Mouse (Mus musculus): Measurements from ENCODE around the gene Shisal2a.

The Shisal2a gene

GRCm38 (mm10) chr4:108383183-108383714 lies at the start of gene Shisal2a:
Gene Shisal2a, minus strand, starts transcription at chr4:108383349.
- DNase-seq: peak in 1 of 2 experiments; percentile 42

DNA sequence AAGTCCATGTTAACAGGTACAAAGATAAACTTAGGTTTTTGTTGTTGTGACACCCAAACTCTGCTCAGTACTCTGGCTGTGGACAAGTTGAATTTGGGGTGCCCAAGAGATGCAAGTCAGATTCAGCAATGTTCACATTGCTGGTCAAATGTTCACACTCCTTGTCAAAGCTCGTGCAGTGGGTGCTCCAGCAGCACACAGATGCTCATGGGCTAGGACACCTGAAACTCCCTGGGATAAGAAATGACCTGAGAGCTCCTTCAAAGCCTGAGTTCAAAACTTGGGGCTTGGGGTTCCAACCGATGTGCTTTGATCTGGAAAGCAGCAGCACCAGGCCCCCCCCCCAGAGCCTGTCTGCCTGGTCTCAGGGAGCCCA lies 48.4 kb upstream of the Shisal2a start:
- no peak for DNase-seq

DNA sequence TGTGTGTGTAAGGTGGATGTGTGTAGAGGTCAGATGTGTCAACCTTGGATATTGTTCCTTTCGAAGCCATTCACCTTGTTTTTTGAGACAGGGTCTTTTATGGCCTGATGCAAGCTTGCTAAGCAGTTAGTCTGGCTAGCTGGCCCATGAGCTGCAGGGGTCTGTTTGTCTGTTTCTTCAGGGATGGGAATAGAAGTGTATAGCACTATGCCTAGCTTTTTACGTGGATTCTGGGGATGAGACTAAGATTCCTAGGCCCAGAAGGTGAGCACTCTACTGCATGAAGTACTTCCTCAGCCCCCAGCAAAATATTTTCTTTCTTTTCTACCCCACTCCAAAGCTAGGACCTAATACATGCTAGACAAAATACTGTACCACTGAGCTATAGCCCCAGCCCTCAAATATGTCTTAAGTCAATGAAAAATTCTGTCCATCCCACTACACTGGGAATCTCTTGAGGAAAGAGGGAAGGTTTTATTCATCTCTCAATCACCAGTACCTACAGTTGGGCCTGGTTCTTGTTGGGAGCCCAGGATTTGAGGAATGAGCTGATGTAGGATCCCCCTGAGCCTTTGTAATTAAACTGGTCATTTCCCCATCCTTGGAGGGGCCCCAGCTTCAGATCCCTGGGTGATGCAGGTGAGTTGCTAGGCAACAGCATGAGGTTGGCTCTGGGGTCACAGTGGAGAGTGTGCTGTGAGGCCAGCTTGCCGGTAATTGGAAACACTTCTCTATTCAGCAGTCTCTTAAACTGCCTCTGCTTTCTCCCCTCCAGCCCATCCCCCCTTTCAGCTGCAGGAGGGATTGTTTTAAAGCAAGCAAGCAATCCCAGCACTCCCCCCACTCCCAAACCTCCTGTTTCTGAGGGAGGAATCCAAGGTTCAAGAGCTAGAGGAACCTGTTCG lies 47.8 kb upstream of the Shisal2a start:
- peak in 1 of 2 experiments; percentile 35 for DNase-seq

DNA sequence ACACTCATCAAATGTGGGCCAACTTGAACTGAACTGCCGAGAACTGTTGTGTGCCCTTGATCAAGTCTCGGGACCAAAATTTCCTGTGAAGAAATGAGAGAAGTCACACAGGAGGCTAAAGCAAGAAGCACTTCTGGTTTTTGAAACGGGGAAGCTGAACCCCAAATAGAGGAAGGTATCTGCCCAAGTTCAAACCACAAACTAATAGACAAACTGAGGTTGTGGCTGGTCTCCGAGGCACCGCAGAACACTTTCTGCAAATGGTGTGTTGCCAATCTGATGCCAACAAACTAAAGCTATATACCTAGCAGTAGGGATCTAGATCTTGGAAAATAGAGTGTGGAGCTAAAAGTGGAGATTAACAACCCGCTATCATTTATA lies 45.2 kb upstream of the Shisal2a start:
- no peak for DNase-seq

- no peak for DNase-seq
Observed at GRCm38 (mm10) chr4:108427719-108428340, 44.7 kb upstream of the Shisal2a start.

GRCm38 (mm10) chr4:108424587-108424986 lies 41.4 kb upstream of the Shisal2a start:
- no peak for DNase-seq

DNA sequence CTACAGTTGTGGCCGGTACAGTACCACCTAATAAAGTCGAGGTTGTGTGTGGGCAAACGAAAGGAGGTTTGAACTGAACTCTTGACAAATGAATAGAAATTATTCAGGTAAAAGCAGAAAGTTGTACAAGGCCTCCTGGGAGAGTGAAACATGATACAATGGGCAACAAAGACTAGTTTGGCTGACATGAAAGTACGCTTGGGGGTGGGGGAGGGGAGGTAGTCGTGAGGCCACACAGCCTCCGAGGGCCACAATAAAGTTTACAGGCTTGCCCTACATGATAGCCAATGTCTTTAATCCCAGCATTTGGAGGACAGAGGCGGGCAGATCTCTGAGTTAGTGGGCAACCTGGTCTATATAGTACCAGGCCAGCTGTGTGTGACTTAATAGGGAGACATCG lies 24.5 kb upstream of the Shisal2a start:
- no peak for DNase-seq

DNA sequence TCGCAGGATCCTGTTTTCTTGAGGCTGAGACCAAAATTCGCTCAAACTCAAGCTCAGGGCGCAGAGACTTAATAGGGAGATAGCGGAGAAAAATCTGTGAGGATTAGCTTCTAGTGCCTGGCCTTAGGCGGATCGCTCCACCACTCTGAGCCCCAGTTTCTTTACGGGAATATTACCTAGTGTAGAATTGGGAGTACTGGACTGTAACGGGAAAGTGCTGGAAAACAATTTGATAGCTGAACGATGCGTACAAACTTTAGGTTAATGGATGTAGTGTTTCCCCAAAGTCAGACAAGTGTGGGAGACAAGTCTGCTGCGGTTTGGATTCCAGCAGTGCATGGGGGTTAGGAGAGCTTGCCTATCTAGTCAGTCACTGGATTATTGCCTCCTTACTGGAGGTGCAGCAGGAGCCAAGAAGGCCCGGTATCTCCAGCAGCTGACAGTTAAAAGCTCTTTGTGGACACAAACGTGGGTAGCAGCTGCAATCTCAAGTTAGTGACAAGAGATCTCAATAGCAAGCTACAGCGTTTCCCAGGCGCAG lies 23.8 kb upstream of the Shisal2a start, which contains the start of gene Gpx7:
Gene Gpx7 (minus strand): TSS at position 101 of the 541 bp plus-strand sequence.
- no peak for DNase-seq

DNA sequence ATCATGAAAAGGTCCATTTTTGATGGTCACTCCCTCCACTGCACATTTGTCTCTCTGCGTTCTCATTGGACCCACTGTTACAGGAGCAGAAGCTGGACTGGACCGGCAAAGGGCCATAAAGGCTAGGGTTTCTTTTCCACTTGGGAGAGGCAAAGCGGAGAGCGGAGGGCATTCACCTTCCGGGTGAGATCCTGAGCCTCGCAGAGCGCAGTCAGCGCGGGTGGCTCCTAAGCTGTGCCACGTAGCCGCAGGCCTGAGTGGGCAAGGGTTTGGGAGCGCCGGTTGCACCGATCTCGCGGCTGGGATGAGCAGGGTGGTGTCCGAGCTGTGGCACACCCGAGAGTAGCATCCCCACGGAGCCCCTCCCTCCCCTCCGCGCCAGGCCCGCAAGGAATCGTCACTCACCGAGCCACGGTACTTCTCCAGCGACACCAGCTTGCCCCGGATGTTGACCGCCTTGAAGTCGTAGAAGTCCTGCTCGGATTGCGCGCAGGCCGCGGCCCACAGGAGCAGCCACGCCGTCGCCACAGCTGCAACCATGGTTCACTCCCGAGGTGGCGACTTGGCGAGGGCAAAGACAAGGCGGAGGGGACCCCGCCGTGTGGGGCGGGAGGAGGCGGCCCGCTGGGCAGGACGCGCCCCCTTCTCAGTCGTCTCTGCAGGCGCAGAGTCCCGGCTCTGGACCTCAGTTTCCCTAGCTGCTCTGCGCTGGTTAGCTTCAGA lies 23.1 kb upstream of the Shisal2a start:
- peak; percentile 67 to 83 for DNase-seq

DNA sequence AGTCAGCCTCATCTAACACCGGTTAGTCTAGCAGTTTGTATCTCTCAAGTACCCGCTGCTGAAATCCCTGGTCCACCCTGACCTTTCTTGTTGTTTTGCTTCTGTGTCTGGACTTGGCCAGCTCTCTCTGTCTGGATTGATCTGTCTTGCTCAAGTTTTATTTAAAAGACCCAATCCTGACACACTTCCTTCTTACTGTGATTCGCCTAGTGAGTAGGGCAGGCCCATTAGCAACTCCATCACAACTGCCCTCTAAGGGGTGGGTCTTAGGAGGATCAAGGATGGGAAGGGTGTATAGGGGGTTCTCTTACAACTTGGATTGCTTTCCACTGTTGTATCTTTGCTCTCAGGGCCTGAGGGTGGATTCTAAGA lies 22.6 kb upstream of the Shisal2a start:
- DNase-seq: peak; percentile 14 to 43

DNA sequence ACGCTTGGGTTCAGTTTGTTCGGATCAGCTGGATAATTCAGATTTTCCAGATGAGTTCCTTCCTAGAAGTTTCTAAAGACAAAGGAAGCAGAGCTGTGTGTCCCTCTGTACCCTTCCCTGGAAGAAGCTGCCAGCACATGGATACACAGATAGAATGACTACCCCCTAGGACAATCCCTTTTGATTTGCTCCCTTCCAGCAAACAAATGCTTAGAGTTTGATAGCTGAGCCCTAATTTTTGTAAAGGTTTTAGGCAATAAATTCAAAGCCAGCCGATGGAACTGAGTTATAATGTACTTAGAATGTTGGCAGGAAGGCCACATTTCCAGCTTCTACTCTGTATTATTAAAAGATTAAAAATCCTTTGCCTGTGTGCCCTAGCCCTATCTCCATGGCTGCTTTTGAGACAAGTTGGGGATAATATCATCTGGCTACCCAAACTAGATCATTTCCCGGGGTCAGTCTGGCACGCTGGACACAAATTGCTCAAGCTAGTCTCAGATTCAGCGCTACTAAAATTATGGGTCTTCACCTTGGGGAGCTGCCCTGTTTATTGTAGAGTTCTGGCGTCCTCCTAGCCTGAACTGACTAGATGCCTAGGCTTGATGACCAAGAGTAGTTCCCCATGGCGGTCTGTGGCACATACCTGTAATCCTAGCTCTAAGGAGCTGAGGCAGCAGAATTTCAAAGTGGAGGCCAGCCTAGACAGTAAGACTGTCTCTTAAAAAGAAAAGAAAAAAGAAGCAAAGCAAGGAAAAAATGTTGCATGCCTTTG lies 20.9 kb upstream of the Shisal2a start:
- no peak for DNase-seq

GRCm38 (mm10) chr4:108400395-108400794 lies 17.2 kb upstream of the Shisal2a start:
- DNase-seq: no peak

DNA sequence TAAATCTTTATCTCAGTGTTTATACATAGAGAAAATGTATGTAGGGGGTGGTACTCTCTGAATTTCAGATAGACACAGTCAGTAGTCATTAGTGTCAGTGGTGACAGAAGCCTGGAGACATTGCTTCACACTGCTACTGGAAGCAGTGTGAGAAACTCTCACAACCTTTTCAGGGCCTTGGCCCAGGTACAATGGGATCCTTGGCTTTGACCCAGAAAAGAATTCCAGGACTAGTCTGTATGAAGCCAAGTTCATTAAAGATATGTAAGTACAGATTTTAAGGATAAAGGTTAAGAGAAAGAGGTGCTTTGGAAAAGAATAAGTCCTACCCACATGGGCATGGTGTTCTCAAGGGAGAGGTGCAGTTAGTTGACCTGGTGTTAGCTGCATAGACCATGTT lies 11.1 kb upstream of the Shisal2a start:
- DNase-seq: no peak

DNA sequence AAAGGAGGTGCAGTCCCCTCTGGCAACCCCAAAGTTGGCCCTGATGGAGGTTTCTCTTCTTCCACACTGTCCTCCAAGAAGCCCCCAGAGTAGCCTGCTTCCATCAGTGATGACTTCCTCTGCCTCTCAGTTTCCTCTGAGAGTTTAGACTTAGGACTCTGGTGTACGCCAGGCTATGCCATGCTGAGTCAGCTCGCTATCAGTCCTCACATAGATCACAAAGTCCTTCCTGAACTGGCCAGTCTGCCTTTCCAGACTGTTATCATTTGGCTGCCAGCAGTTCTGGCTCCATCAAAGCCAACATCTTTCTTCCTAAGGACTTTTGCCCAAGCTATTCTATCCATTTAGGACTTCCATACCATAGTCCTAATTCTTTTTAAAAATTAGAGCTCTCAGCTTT lies 9.4 kb upstream of the Shisal2a start:
- peak in 1 of 2 experiments; percentile 20 for DNase-seq

DNA sequence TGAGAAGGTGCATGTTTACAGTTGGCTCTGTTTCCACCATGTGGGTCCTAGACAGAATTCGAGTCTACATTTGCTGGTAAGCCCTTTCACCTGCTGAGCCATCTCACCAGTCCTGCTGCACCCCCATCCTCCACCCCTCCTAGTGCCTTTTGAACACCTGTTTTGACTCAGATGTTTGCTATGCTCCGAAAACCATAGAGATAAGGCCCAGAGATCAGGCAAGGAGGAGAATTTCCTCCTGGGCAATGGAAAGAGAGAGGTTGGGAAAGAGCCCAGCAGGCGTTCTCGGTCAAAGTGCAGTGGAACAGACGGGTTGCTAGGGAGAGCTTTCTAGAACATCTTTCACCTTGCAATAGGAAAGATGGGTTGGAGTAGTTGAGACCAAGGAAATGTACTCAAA lies 8.0 kb upstream of the Shisal2a start:
- DNase-seq: no peak

DNA sequence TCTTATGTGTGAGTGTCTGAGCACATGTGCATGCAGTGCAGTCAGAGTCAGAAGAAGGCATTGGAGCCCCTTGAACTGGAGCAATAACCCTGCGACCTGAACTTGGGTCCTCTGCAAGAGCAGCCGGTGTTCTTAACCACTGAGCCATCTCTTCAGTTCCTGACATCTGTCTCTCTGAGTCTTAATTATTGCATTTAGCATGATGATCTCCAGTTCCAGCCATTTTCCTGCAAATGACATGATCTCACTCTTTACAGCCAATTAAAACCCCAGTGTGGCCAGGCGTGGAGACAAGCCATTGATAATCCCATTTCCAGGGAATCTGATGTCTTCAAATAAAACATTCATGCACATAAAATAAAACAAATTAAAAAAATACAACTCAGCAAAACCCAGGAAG lies 5.6 kb upstream of the Shisal2a start:
- no peak for DNase-seq

DNA sequence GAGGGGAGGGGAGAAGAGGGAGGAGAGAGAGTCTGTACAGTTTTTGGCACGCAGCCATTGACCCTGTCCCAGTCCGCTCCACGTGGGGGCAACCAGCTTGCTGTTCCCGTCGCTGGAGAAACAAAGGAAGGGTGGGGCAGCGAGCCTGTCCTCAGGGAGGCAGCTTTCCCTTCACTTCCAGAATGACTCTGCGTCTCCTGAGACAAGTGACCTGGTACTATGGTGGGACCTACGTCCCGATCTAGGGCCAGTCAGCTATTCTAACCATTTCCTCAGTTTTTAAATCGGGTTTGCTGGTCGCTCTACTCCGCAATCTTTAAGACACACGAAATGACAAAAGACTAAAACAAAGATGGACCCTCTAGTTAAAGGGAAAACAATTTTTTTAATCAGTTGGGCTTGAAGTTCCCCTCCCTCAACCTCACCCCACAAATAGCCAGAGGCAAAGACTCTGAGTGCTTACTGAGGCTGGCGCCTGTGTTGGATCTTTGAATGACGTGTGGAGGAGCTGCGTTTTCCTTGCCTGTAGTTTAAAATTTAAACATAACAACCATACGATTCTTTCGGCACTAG lies 4.6 kb upstream of the Shisal2a start:
- DNase-seq: peak; percentile 76 to 86

GRCm38 (mm10) chr4:108387106-108387505 lies 4.0 kb upstream of the Shisal2a start:
- peak in 1 of 2 experiments; percentile 13 for DNase-seq

GRCm38 (mm10) chr4:108386087-108386486 lies 2.9 kb upstream of the Shisal2a start:
- no peak for DNase-seq

DNA sequence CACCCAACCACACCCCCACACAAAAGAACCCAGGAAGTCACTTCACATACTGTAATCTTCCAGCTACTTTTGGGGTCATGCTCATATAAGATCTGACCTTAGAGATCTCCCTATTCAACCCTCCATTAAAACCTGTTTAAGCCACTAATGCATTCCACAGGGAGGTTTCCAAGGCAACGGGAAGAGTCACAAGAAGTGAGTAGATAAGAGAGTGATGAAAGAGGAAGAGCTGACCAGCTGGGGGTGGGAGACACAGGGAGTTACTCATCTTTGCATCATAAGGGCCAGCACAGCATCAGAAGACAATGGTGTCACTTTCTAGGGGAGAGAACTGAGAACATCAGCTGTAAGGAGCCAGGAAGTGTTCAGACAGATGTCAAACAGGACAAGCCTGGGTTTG lies 3.0 kb downstream of the Shisal2a start:
- no peak for DNase-seq

DNA sequence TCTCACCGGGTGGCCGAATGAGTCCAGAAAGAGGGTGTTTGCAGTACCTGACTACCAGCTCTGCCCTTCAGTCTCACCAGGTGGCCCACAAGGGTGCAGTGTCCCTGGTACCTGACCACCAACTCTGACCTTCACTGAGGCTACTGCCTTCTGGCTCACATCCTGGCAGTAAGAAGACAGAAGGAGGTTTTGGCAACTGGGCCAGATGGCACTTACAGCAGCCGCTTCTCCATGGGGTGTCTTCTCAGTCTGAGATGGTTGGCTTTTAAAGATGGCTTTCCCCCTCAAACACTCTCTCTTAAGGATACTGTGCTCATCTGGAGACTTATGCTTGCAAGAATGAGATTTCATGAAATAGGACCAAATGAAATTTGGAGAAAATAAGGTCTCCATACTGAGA lies 3.7 kb downstream of the Shisal2a start:
- no peak for DNase-seq

DNA sequence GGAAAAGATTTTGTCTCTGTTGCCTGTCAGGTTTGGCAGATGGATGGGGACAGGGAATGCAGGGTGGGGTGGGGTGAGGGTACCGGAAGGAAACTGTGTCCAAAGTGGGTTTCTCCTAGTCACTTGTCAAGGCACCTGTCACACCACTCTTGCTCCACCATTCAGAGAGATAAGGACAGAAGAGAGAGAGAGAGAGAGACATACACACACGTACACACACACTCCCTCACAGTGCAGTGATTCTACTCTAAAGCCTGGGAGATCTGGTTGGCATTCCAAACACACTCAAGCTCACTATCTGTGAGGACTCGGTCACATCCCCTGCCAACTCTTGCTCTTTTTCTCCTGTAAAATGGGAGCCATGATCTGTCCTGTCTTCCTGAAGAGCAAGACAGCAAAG lies 11.0 kb downstream of the Shisal2a start:
- DNase-seq: no peak
